Mouse (Mus musculus) CH12.LX (cell line): Measurements from ENCODE around the gene Scp2.

Experiments
- CHD1 ChIP-seq: IDR thresholded peaks from 2 replicates; pipeline ENCODE4 v1.6.1; 2012; ENCODE audit warnings: low read depth, low read length, improper control_type of control experiment, inconsistent platforms
- EP300 ChIP-seq: IDR thresholded peaks from 2 replicates; pipeline ENCODE4 v1.6.1; 2011; ENCODE audit warnings: low read length, improper control_type of control experiment
- POLR2A ChIP-seq: IDR thresholded peaks from 2 replicates; pipeline ENCODE4 v1.6.1; 2011; ENCODE audit warnings: low read depth, mild to moderate bottlenecking, improper control_type of control experiment, low read length
- ZC3H11A ChIP-seq: IDR thresholded peaks from 2 replicates; pipeline ENCODE4 v1.6.1; 2012; ENCODE audit warnings: low read depth, mild to moderate bottlenecking, inconsistent platforms, low read length, improper control_type of control experiment
- ZNF384 ChIP-seq: IDR thresholded peaks from 2 replicates; pipeline ENCODE4 v1.6.1; 2012; ENCODE audit warnings: low read depth, low read length, improper control_type of control experiment, inconsistent platforms

- TF ChIP-seq ZC3H11A (no peak), ZNF384 (no peak), CHD1 (no peak), POLR2A (no peak), EP300 (no peak)
Measured at GRCm38 (mm10) chr4:108033041-108033764, 111.6 kb downstream of the Scp2 start.
